Mouse (Mus musculus) stomach, adult 2 months (tissue): ENCODE measurements around the gene Zfp987. TPM values are rescaled to one million over a fixed set of nuclear protein-coding genes. Genes with fewer than 3 reads are reported as not detected.

Experiments
- polyA plus RNA-seq: library from polyadenylated mRNA; depleted of rRNA; stranded (reverse); fragments of >200 nt; gene quantifications from 2 replicates; pipeline ENCODE4 v1.2.3, GENCODE M21; 2012; rRNA removed

Zfp987 gene
- polyA plus RNA-seq = not detected in 2 replicates

DNA sequence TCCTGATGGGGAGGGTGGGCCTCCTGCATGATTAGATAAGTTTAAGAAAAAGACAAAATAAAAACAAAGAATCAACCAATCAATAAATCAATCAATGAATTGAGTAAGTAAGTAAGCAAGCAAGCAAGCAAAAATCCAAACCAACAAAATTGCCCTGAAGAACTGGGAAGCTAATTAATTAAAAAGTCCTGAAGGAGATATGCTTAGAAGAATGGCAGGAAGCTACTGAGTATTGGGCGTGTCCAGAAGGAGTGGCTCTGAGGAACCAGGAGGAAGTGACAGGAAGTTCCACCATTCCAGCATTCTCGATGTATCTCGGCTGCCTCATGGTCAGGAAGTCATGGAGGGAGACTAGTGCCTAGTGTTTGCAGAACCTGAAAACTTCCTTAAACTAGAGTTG, at the start of gene Zfp987:
Gene Zfp987 (plus strand): TSS at position 301 of the 400 bp plus-strand sequence.

GRCm38 (mm10) chr4:146156524-146156923, 59.4 kb downstream of the Zfp987 start, which contains the start of gene Zfp600:
Zfp600 (plus strand) TSS chr4:146156824.

Other genes with a start within 250 kb of the Zfp987 start
- gene Zfp986, start 228.5 kb upstream of the Zfp987 start, polyA plus RNA-seq = not detected in 2 replicates
- not detected in 2 replicates for gene Zfp600, start 59.5 kb downstream of the Zfp987 start, polyA plus RNA-seq